Comparison of ENCODE assay signal across 18 mouse cellular contexts in genomic region chr5:103741443-103741842, GRCm38 (mm10). TPM values are rescaled to one million over a fixed set of nuclear protein-coding genes. Genes with fewer than 3 reads are reported as not detected.
DNase-seq lines count a peak whose midpoint lies in the region; ATAC-seq and TF ChIP-seq lines count a peak whose summit lies in the region.
"Had no signal": no experiment of that assay in that cellular context is flagged by ENCODE, and none has a peak within 500 bp of the region (broad histone marks: within the 10 kb centered on the region; RNA-seq: fewer than 3 reads in every experiment).

No protein-coding gene starts in this region.

- H3K4me2 ChIP-seq in forebrain, postnatal 0 days (ENCODE audit: low read depth) = no peak overlapping the region
- H3K4me2 ChIP-seq in forebrain, embryonic 11.5 days (ENCODE audit: low read depth, low read length, severe bottlenecking) = no peak overlapping the region
- no peak overlapping the region; the same call in 1 of the 2 replicates for H3K4me2 ChIP-seq in liver, embryonic 11.5 days
- H3K4me2 ChIP-seq in CH12.LX (ENCODE audit: insufficient read depth, low read depth, poor library complexity, severe bottlenecking) = no peak overlapping the region
- peak overlapping the region; percentile 78 for H3K4me2 ChIP-seq in liver, embryonic 14.5 days (ENCODE audit: low read depth)
- H3K4me2 ChIP-seq: forebrain, embryonic 15.5 days; hindbrain, embryonic 15.5 days; limb, embryonic 15.5 days had no signal

- TF ChIP-seq RAD21 in CH12.LX (IDR thresholded peaks at IDR 0.05; ENCODE audit: low read depth, low read length) = peak; percentile 39

- no peak overlapping the region for H3K27ac ChIP-seq in forebrain, postnatal 0 days (ENCODE audit: low read depth, low read length)
- H3K27ac ChIP-seq in forebrain, embryonic 11.5 days (ENCODE audit: low read depth, low read length) = no peak overlapping the region
- H3K27ac ChIP-seq in liver, embryonic 11.5 days (ENCODE audit: low read depth, low read length) = peak overlapping the region; percentile 74
- no peak overlapping the region for H3K27ac ChIP-seq in CH12.LX (ENCODE audit: insufficient read depth, low read depth)
- H3K27ac ChIP-seq in liver, embryonic 14.5 days = peak overlapping the region; percentile 98
- H3K27ac ChIP-seq: forebrain, embryonic 15.5 days; hindbrain, embryonic 15.5 days; limb, embryonic 15.5 days had no signal

- no peaks in the 10 kb centered on the region for H3K9me3 ChIP-seq in forebrain, postnatal 0 days (ENCODE audit: low read length)
- H3K9me3 ChIP-seq in forebrain, embryonic 11.5 days (ENCODE audit: control insufficient read depth, low read length) = no peaks in the 10 kb centered on the region
- no peaks in the 10 kb centered on the region for H3K9me3 ChIP-seq in liver, embryonic 11.5 days (ENCODE audit: control insufficient read depth, low read length)
- peaks cover 15% of the 10 kb centered on the region for H3K9me3 ChIP-seq in CH12.LX (replicated peaks; ENCODE audit: low read length)
- H3K9me3 ChIP-seq in liver, embryonic 14.5 days (ENCODE audit: control insufficient read depth, low read length) = no peaks in the 10 kb centered on the region
- H3K9me3 ChIP-seq: forebrain, embryonic 15.5 days; hindbrain, embryonic 15.5 days; limb, embryonic 15.5 days had no signal

- DNase-seq in forebrain, postnatal 0 days = no peak
- DNase-seq in forebrain, embryonic 11.5 days (ENCODE audit: low spot score) = no peak
- DNase-seq in liver, embryonic 11.5 days (ENCODE audit: low spot score) = no peak
- DNase-seq in liver (no peak), CH12.LX (ENCODE audit: extremely low read depth) (no peak)
- DNase-seq in liver, embryonic 14.5 days (ENCODE audit: low read depth in 3 of 3, low spot score in 3 of 3) = no peak
- no peak for DNase-seq in kidney, postnatal 4 days
- no peak for DNase-seq in right cerebral cortex, adult 2 months (ENCODE audit: low spot score in 2 of 2)
- DNase-seq: adrenal gland, postnatal 10 days; cerebellum, adult 2 months; heart, postnatal 14 days; kidney, adult 9 months; midbrain, embryonic 14.5 days; right cerebral cortex, postnatal 14 days; thymus, adult 18-20 months had no signal

- no peak for ATAC-seq in forebrain, postnatal 0 days
- no peak for ATAC-seq in forebrain, embryonic 11.5 days (replicated peaks; ENCODE audit: low FRiP score)
- ATAC-seq in liver, embryonic 11.5 days (replicated peaks; ENCODE audit: low FRiP score) = no peak
- ATAC-seq in liver, embryonic 14.5 days (ENCODE audit: insufficient read depth) = no peak
- ATAC-seq: forebrain, embryonic 15.5 days had no signal

- peaks cover 60% of the 10 kb centered on the region for H3K79me2 ChIP-seq in CH12.LX (replicated peaks; ENCODE audit: control insufficient read depth, extremely low read depth, insufficient read depth, poor library complexity, severe bottlenecking)

- peak; percentile 42 for TF ChIP-seq CTCF in forebrain, postnatal 0 days (IDR thresholded peaks at IDR 0.05; ENCODE audit: low read depth)
- peak in 1 of 2 experiments; percentile 39; a peak in 2 of 4 replicates for TF ChIP-seq CTCF in CH12.LX (conservative IDR thresholded peaks at IDR 0.05 in 1 of 2, IDR thresholded peaks at IDR 0.05 in 1 of 2; ENCODE audit: low read depth in 2 of 2, low read length in 2 of 2)
- TF ChIP-seq CTCF in liver, embryonic 14.5 days (IDR thresholded peaks at IDR 0.05; ENCODE audit: low read depth) = peak; percentile 9; the same call in 1 of the 2 replicates

- no peak for TF ChIP-seq POLR2A in CH12.LX (IDR thresholded peaks at IDR 0.05; ENCODE audit: low read depth, low read length)

- 46% methylated on average over 1 of the region's 1 CpGs for WGBS in forebrain, postnatal 0 days
- WGBS in forebrain, embryonic 11.5 days = 80% methylated on average over 1 of the region's 1 CpGs
- 38% methylated on average over 1 of the region's 1 CpGs for WGBS in liver, embryonic 11.5 days
- 8% methylated on average over 1 of the region's 1 CpGs for WGBS in liver, embryonic 14.5 days (ENCODE audit: insufficient replicate concordance)

- TF ChIP-seq EP300 in CH12.LX (IDR thresholded peaks at IDR 0.05; ENCODE audit: low read length) = no peak
- no peak for TF ChIP-seq EP300 in liver, embryonic 14.5 days (IDR thresholded peaks at IDR 0.05; ENCODE audit: low read depth)

- in situ Hi-C loops in CH12.LX (cut with MboI; ENCODE audit: low pct_ligation_motif_present, low pct_unique_long_range_greater_than_20kb, low sequenced_read_pairs) = no loop called here

- dilution Hi-C loops in CH12.LX (cut with MboI; ENCODE audit: extremely low pct_ligation_motif_present, extremely low pct_unique_long_range_greater_than_20kb, low sequenced_read_pairs) = no loop called here

- no peaks in the 10 kb centered on the region for H3K27me3 ChIP-seq in forebrain, postnatal 0 days (ENCODE audit: insufficient read depth, low read length)
- H3K27me3 ChIP-seq in forebrain, embryonic 11.5 days (ENCODE audit: control insufficient read depth, insufficient read depth, low read length) = no peaks in the 10 kb centered on the region
- H3K27me3 ChIP-seq in liver, embryonic 11.5 days (replicated peaks; ENCODE audit: control insufficient read depth, insufficient read depth, low read length) = no peaks in the 10 kb centered on the region
- H3K27me3 ChIP-seq in CH12.LX (replicated peaks) = no peaks in the 10 kb centered on the region
- no peaks in the 10 kb centered on the region for H3K27me3 ChIP-seq in liver, embryonic 14.5 days (ENCODE audit: control insufficient read depth, insufficient read depth, low read length)
- H3K27me3 ChIP-seq: forebrain, embryonic 15.5 days; hindbrain, embryonic 15.5 days; limb, embryonic 15.5 days had no signal

- no peaks in the 10 kb centered on the region for H3K4me1 ChIP-seq in forebrain, postnatal 0 days (ENCODE audit: insufficient read depth)
- no peaks in the 10 kb centered on the region for H3K4me1 ChIP-seq in forebrain, embryonic 11.5 days (replicated peaks; ENCODE audit: control insufficient read depth, insufficient read depth, low read length)
- peaks cover 67% of the 10 kb centered on the region for H3K4me1 ChIP-seq in liver, embryonic 11.5 days (replicated peaks; ENCODE audit: control insufficient read depth, insufficient read depth, low read length)
- H3K4me1 ChIP-seq in CH12.LX (ENCODE audit: control insufficient read depth in 1 of 2, insufficient read depth in 2 of 2) = peaks cover 27 to 72% of the 10 kb centered on the region in 2 experiments
- H3K4me1 ChIP-seq in liver, embryonic 14.5 days (replicated peaks; ENCODE audit: control insufficient read depth in 2 of 2, insufficient read depth in 2 of 2, low read length in 1 of 2) = peaks cover 92 to 94% of the 10 kb centered on the region in 2 experiments
- H3K4me1 ChIP-seq: forebrain, embryonic 15.5 days; hindbrain, embryonic 15.5 days had no signal

- H3K4me3 ChIP-seq in forebrain, postnatal 0 days (ENCODE audit: low read depth, low read length) = no peak overlapping the region
- no peak overlapping the region for H3K4me3 ChIP-seq in forebrain, embryonic 11.5 days (ENCODE audit: low read depth, low read length)
- H3K4me3 ChIP-seq in liver, embryonic 11.5 days (ENCODE audit: low read depth, low read length) = no peak overlapping the region
- H3K4me3 ChIP-seq in CH12.LX (replicated peaks in 1 of 3; ENCODE audit: low read depth in 2 of 3, low read length in 2 of 3, poor library complexity in 1 of 3) = no peak overlapping the region
- H3K4me3 ChIP-seq in liver, embryonic 14.5 days (ENCODE audit: insufficient read depth in 1 of 2, low read depth in 2 of 2, low read length in 2 of 2) = no peak overlapping the region
- H3K4me3 ChIP-seq: forebrain, embryonic 15.5 days; hindbrain, embryonic 15.5 days; limb, embryonic 15.5 days had no signal

- no peaks in the 10 kb centered on the region for H3K36me3 ChIP-seq in forebrain, postnatal 0 days (ENCODE audit: insufficient read depth)
- H3K36me3 ChIP-seq in forebrain, embryonic 11.5 days (ENCODE audit: control insufficient read depth, insufficient read depth, low read length) = no peaks in the 10 kb centered on the region
- no peaks in the 10 kb centered on the region for H3K36me3 ChIP-seq in liver, embryonic 11.5 days (ENCODE audit: control insufficient read depth, insufficient read depth, low read length)
- H3K36me3 ChIP-seq in CH12.LX (replicated peaks in 1 of 2; ENCODE audit: control insufficient read depth in 1 of 2, insufficient read depth in 1 of 2, low read length in 1 of 2) = peaks cover 17 to 65% of the 10 kb centered on the region in 2 experiments
- no peaks in the 10 kb centered on the region for H3K36me3 ChIP-seq in liver, embryonic 14.5 days (replicated peaks; ENCODE audit: control insufficient read depth, insufficient read depth, low read depth)
- H3K36me3 ChIP-seq: forebrain, embryonic 15.5 days; hindbrain, embryonic 15.5 days; limb, embryonic 15.5 days had no signal

- H3K9ac ChIP-seq in forebrain, postnatal 0 days = no peak overlapping the region
- H3K9ac ChIP-seq in forebrain, embryonic 11.5 days (ENCODE audit: low read length) = no peak overlapping the region
- no peak overlapping the region for H3K9ac ChIP-seq in liver, embryonic 11.5 days (ENCODE audit: low read depth, low read length)
- no peak overlapping the region for H3K9ac ChIP-seq in CH12.LX (ENCODE audit: insufficient read depth, low read depth)
- H3K9ac ChIP-seq in liver, embryonic 14.5 days (replicated peaks) = peak overlapping the region; percentile 73
- H3K9ac ChIP-seq: forebrain, embryonic 15.5 days; hindbrain, embryonic 15.5 days; limb, embryonic 15.5 days had no signal

TF ChIP-seq in CH12.LX, 34 proteins besides CTCF, POLR2A, EP300 and RAD21:
- TF ChIP-seq GABPA (IDR thresholded peaks at IDR 0.05; ENCODE audit: insufficient replicate concordance, low read depth, low read length) (no peak), SMC3 (IDR thresholded peaks at IDR 0.05; ENCODE audit: low read depth, low read length) (peak; percentile 33; the same call in 1 of the 2 replicates), ZMIZ1 (IDR thresholded peaks at IDR 0.05; ENCODE audit: low read depth, low read length) (no peak), HCFC1 (IDR thresholded peaks at IDR 0.05; ENCODE audit: low read depth, low read length) (no peak)

RNA-seq across cellular contexts. Expression of gene Aff1, which starts 49.3 kb away (rescaled TPM):
- 2.4 and 4.0 TPM in 2 replicates for total RNA-seq in forebrain, postnatal 0 days (2014; rRNA removed)
- 0.88 and 1.0 TPM in 2 replicates for polyA plus RNA-seq in forebrain, postnatal 0 days (2015; fragmentation: Nextera tagmentation; extraction: Ambion mirVana)
- 7.1 and 7.9 TPM in 2 replicates for polyA plus RNA-seq in forebrain, embryonic 11.5 days (2014; fragmentation: Nextera tagmentation; extraction: Ambion mirVana)
- polyA plus RNA-seq in liver, embryonic 11.5 days (2014; fragmentation: Nextera tagmentation; extraction: Ambion mirVana) = 19.3 and 19.7 TPM in 2 replicates
- 20.7 and 21.8 TPM in 2 replicates for total RNA-seq in CH12.LX (2012; rRNA removed)
- total RNA-seq in CH12.LX (2014; rRNA removed) = 12.0 and 13.2 TPM in 2 replicates
- polyA plus RNA-seq in CH12.LX (2012; ENCODE audit: insufficient read length, low read depth) = 32.7 and 38.9 TPM in 2 replicates
- polyA plus RNA-seq in liver, embryonic 14.5 days (2012; rRNA removed) = 5.6 and 7.0 TPM in 2 replicates
- polyA plus RNA-seq in liver, embryonic 14.5 days (2014; fragmentation: Nextera tagmentation; extraction: Ambion mirVana) = 17.1 and 19.2 TPM in 2 replicates

Comparison
In these comparisons a context has a peak if more than half of its experiments do, and no peak if none do; other contexts are left out.
1. H3K27ac ChIP-seq: peak in liver, embryonic 11.5 days (single experiment) and liver, embryonic 14.5 days (single experiment); none in forebrain, postnatal 0 days (single experiment), forebrain, embryonic 11.5 days (single experiment) and CH12.LX (single experiment).